Mouse (Mus musculus) midbrain, embryonic 12.5 days (tissue): ENCODE data around the gene Kctd6. TPM values are rescaled to one million over a fixed set of nuclear protein-coding genes. Genes with fewer than 3 reads are reported as not detected.

Experiments
- ATAC-seq: fragments of 200-750 bp; cut with Nextera tagmentation; 2 replicates; pipeline ENCODE4 v1.8.0; 2017; ENCODE audit warnings: low read depth, moderate TSS enrichment, moderate library complexity; ENCODE audit not compliant: low FRiP score
- H3K27ac ChIP-seq: fragments of 300-500 bp; sonication (generic); replicated peaks from 2 replicates; pipeline ENCODE4 v1.5.1; 2016; ENCODE audit warnings: mild to moderate bottlenecking
- H3K27me3 ChIP-seq: fragments of 300-500 bp; sonication (generic); 2 replicates; pipeline ENCODE4 v1.6.1; 2016; ENCODE audit warnings: mild to moderate bottlenecking
- H3K36me3 ChIP-seq: fragments of 300-500 bp; sonication (generic); 2 replicates; pipeline ENCODE4 v1.6.1; 2016
- H3K4me1 ChIP-seq: fragments of 300-500 bp; sonication (generic); 2 replicates; pipeline ENCODE4 v1.6.1; 2016
- H3K4me2 ChIP-seq: fragments of 300-500 bp; sonication (generic); replicated peaks from 2 replicates; pipeline ENCODE4 v1.6.1; 2016; ENCODE audit warnings: mild to moderate bottlenecking, moderate library complexity
- H3K4me3 ChIP-seq: fragments of 300-500 bp; sonication (generic); 2 replicates; pipeline ENCODE4 v1.5.1; 2016; ENCODE audit warnings: mild to moderate bottlenecking
- H3K9ac ChIP-seq: fragments of 300-500 bp; sonication (generic); replicated peaks from 2 replicates; pipeline ENCODE4 v1.6.1; 2016; ENCODE audit warnings: mild to moderate bottlenecking, moderate library complexity
- H3K9me3 ChIP-seq: fragments of 300-500 bp; sonication (generic); 2 replicates; pipeline ENCODE4 v1.6.1; 2016; ENCODE audit warnings: mild to moderate bottlenecking
- WGBS: fragments of 180-500 bp; shearing (Covaris S2); methylation state at CpG from one replicate; pipeline ENCODE4 v1.1.7; 2016; 5-methylcytosine and 5-hydroxymethylcytosine counted together
- polyA plus RNA-seq: library from polyadenylated mRNA; unstranded; fragments of >200 nt; fragmentation: Nextera tagmentation; extraction: Ambion mirVana; gene quantifications from 2 replicates; pipeline ENCODE4 v1.2.1, GENCODE M21; 2016

The Kctd6 gene
- polyA plus RNA-seq, 1 experiment from 2014 or later = 9.1 TPM

- H3K9ac ChIP-seq = no peak overlapping the region
- no peaks in the 10 kb centered on the region for H3K9me3 ChIP-seq
- peaks cover 30% of the 10 kb centered on the region for H3K4me1 ChIP-seq
- no peak overlapping the region for H3K4me3 ChIP-seq
- WGBS = 33% methylated on average over 7 of the region's 7 CpGs
- ATAC-seq = no peak
- no peak overlapping the region for H3K4me2 ChIP-seq
- H3K27ac ChIP-seq = no peak overlapping the region
- H3K27me3 ChIP-seq = peaks cover 48% of the 10 kb centered on the region
- H3K36me3 ChIP-seq = 0 out of 2 replicates have a peak, but pooled peaks cover 5% of the 10 kb centered on the region
Measured at GRCm38 (mm10) chr14:8218238-8218637, 4.3 kb downstream of the Kctd6 start.

- 0 out of 2 replicates have a peak, but pooled peaks cover 5% of the 10 kb centered on the region for H3K36me3 ChIP-seq
- ATAC-seq = no peak
- H3K27ac ChIP-seq = no peak overlapping the region
- H3K9ac ChIP-seq = no peak overlapping the region
- no peak overlapping the region for H3K4me2 ChIP-seq
- H3K4me3 ChIP-seq = no peak overlapping the region
- no peaks in the 10 kb centered on the region for H3K9me3 ChIP-seq
- H3K27me3 ChIP-seq = peaks cover 48% of the 10 kb centered on the region
- 5% methylated on average over 10 of the region's 10 CpGs for WGBS
- peaks cover 30% of the 10 kb centered on the region for H3K4me1 ChIP-seq
Measured at GRCm38 (mm10) chr14:8218730-8219380, 4.9 kb downstream of the Kctd6 start.

DNA sequence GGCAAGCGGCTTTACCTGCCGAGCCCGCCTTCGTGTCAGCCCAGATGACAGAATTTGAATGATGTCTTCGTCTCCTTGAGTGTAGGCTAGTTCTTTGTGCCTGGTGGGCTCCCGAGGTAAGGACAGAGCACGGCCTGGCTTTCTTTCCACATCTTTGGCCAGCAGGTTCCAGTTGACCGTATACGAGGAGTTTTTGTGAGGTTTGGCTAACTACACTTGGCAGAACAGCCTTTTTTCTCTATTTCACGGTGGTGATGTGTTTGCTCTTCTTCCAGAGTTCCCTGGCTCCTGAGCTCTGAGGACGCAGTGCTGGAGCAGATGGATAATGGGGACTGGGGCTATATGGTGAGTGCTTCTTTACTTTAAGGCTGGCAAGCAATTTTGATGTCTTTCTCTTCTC is 5.9 kb downstream of the Kctd6 start:
- no peak overlapping the region for H3K4me3 ChIP-seq
- WGBS = 31% methylated on average over 11 of the region's 11 CpGs
- ATAC-seq = no peak
- no peaks in the 10 kb centered on the region for H3K9me3 ChIP-seq
- no peak overlapping the region for H3K4me2 ChIP-seq
- peaks cover 44% of the 10 kb centered on the region for H3K27me3 ChIP-seq
- peaks cover 26% of the 10 kb centered on the region for H3K4me1 ChIP-seq
- no peak overlapping the region for H3K9ac ChIP-seq
- peaks cover 8% of the 10 kb centered on the region; the same call in 1 of the 2 replicates for H3K36me3 ChIP-seq
- H3K27ac ChIP-seq = no peak overlapping the region

DNA sequence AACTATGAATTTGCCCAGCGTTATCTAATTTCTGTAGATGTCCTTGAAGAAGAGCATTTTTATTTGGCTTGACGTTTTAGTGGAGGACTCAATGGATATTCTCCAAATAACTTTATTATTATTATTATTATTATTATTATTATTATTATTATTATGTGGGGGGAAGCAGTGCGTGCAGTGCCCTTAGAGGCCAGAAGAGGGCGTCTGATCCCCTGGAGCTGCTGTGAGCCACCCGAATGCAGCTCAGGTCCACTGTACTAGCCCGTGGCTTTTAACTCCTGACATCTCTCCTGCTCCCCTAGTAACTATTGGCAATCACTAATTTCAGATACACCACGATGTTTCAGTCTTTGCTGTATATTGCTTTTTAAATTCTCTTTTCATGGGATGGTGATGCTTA is 6.4 kb downstream of the Kctd6 start:
- Histone ChIP-seq H3K4me1 (peaks cover 23% of the 10 kb centered on the region), H3K4me2 (no peak overlapping the region), H3K9me3 (no peaks in the 10 kb centered on the region), H3K27me3 (peaks cover 41% of the 10 kb centered on the region), H3K36me3 (peaks cover 8% of the 10 kb centered on the region; the same call in 1 of the 2 replicates), H3K9ac (no peak overlapping the region), H3K27ac (no peak overlapping the region), H3K4me3 (no peak overlapping the region)
- WGBS = 61% methylated on average over 7 of the region's 7 CpGs
- no peak for ATAC-seq

DNA sequence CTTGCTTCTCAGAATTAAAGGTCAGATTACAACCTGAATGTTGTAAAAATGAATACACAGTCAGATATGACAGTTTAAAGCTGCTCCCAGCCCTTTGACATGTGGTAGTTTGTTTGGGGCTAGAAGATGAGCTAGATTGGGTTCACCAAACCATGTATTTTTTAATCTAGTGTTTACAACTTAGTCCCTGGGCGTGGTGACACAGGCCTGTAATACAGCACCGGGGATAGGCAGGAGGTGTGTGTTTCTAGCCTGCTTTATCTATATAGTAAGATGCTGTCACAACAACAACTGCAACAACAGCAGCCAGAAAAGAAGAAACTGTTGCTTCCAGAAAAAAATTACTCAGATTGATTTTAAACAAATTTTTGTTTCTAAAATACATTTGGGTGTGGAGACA is 7.0 kb downstream of the Kctd6 start:
- Histone ChIP-seq H3K4me3 (no peak overlapping the region), H3K36me3 (peaks cover 8% of the 10 kb centered on the region; the same call in 1 of the 2 replicates), H3K4me2 (no peak overlapping the region), H3K27ac (no peak overlapping the region), H3K27me3 (peaks cover 35% of the 10 kb centered on the region), H3K4me1 (peaks cover 18% of the 10 kb centered on the region), H3K9me3 (no peaks in the 10 kb centered on the region), H3K9ac (no peak overlapping the region)
- WGBS = 83% methylated on average over 2 of the region's 2 CpGs
- no peak for ATAC-seq

- no peak for ATAC-seq
- Histone ChIP-seq H3K36me3 (peaks cover 8% of the 10 kb centered on the region; the same call in 1 of the 2 replicates), H3K4me3 (no peak overlapping the region), H3K27me3 (peaks cover 21% of the 10 kb centered on the region), H3K9ac (no peak overlapping the region), H3K4me1 (peaks cover 17% of the 10 kb centered on the region), H3K27ac (no peak overlapping the region), H3K4me2 (no peak overlapping the region), H3K9me3 (no peaks in the 10 kb centered on the region)
- WGBS = 96% methylated on average over 16 of the region's 16 CpGs
Measured at GRCm38 (mm10) chr14:8222561-8222960, 8.6 kb downstream of the Kctd6 start.

DNA sequence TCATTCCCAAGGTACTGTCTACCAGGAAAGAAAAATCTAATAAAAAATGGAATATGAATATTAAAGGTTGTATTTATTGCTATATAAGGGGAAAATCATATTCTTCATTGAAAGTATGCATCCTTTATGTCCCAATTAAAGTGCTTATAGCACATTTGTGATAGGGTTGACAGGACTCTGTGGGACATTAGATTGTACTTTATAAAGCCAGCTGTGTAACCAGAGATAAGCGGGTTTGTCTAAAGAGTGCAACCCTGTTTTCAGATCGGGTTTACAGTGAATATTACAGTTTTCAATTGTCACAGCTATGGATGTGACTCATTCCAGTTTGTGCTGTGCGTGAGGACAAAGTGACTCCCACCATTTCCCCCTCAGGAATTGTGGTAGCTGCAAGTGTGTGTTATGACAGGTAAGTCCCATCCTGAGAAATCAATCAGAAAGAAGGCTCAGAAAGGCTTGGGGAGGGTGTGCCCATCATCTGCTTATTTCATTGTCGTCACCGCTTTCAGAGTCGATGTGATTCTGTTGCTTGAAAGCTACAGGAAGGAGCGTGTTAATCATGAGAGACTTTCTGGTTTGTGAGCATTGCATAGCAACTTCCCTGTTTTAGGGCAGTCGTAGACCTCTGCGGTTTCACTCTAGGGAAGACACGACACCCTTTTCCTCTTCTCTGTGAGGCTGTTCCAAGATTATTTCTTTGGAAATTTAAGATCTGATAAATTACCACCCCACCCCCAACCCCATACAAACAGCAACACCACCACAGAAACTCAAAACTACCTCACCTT is 9.8 kb downstream of the Kctd6 start:
- ATAC-seq = no peak
- Histone ChIP-seq H3K4me3 (no peak overlapping the region), H3K9ac (no peak overlapping the region), H3K4me2 (no peak overlapping the region), H3K4me1 (peaks cover 10% of the 10 kb centered on the region), H3K9me3 (no peaks in the 10 kb centered on the region), H3K36me3 (peaks cover 8% of the 10 kb centered on the region; the same call in 1 of the 2 replicates), H3K27me3 (peaks cover 12% of the 10 kb centered on the region; the same call in 1 of the 2 replicates), H3K27ac (no peak overlapping the region)
- 87% methylated on average over 10 of the region's 10 CpGs for whole genome bisulfite sequencing

DNA sequence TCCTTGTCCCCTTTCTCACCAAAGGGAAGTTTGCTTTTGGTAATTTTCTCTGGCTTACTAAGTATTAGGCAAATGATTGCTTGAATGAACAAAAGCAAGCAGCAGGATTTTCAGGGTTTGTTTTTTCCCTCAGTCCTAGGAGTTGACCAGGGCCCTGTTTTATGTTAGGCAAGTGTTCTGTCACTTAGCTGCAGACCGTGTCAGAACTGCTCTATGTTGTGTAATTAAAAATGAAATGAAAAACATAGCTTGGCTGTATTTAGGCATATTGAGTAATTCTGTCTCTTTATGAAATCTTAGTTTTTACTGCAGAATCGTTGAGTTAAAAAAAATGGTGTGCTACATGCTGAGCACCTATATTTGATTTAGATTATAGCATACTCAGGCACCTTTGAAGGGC is 10.9 kb downstream of the Kctd6 start:
- no peaks in the 10 kb centered on the region for H3K9me3 ChIP-seq
- H3K9ac ChIP-seq = no peak overlapping the region
- H3K4me3 ChIP-seq = no peak overlapping the region
- peaks cover 3% of the 10 kb centered on the region; the same call in 1 of the 2 replicates for H3K4me1 ChIP-seq
- no peak overlapping the region for H3K4me2 ChIP-seq
- WGBS = 90% methylated on average over 2 of the region's 2 CpGs
- H3K27ac ChIP-seq = no peak overlapping the region
- peaks cover 9% of the 10 kb centered on the region; the same call in 1 of the 2 replicates for H3K27me3 ChIP-seq
- ATAC-seq = no peak
- peaks cover 8% of the 10 kb centered on the region; the same call in 1 of the 2 replicates for H3K36me3 ChIP-seq

- no peaks in the 10 kb centered on the region for H3K9me3 ChIP-seq
- H3K9ac ChIP-seq = no peak overlapping the region
- H3K4me3 ChIP-seq = no peak overlapping the region
- 92% methylated on average over 9 of the region's 9 CpGs for WGBS
- H3K27me3 ChIP-seq = no peaks in the 10 kb centered on the region
- H3K4me1 ChIP-seq = no peaks in the 10 kb centered on the region
- peaks cover under 1% of the 10 kb centered on the region; the same call in 1 of the 2 replicates for H3K36me3 ChIP-seq
- no peak for ATAC-seq
- no peak overlapping the region for H3K27ac ChIP-seq
- no peak overlapping the region for H3K4me2 ChIP-seq
Measured at GRCm38 (mm10) chr14:8229367-8230019, 15.6 kb downstream of the Kctd6 start.

- Histone ChIP-seq H3K27me3 (no peaks in the 10 kb centered on the region), H3K4me1 (no peaks in the 10 kb centered on the region), H3K27ac (no peak overlapping the region), H3K36me3 (no peaks in the 10 kb centered on the region), H3K4me2 (no peak overlapping the region), H3K9me3 (no peaks in the 10 kb centered on the region), H3K9ac (no peak overlapping the region), H3K4me3 (no peak overlapping the region)
- no peak for ATAC-seq
- 87% methylated on average over 6 of the region's 6 CpGs for WGBS
Measured at GRCm38 (mm10) chr14:8232155-8232910, 18.4 kb downstream of the Kctd6 start.

- no peaks in the 10 kb centered on the region for H3K9me3 ChIP-seq
Measured at GRCm38 (mm10) chr14:8233252-8233651, 19.3 kb downstream of the Kctd6 start.

More at GRCm38 (mm10) chr14:8233252-8233651, 19.3 kb downstream of the Kctd6 start:
- H3K9ac ChIP-seq = no peak overlapping the region
- no peak overlapping the region for H3K4me3 ChIP-seq
- H3K36me3 ChIP-seq = no peaks in the 10 kb centered on the region
- WGBS = 76% methylated on average over 1 of the region's 1 CpGs
- H3K4me2 ChIP-seq = no peak overlapping the region
- no peak for ATAC-seq
- H3K27ac ChIP-seq = no peak overlapping the region
- no peaks in the 10 kb centered on the region for H3K4me1 ChIP-seq
- no peaks in the 10 kb centered on the region for H3K27me3 ChIP-seq
